Mouse (Mus musculus) A20 (cell line): ENCODE data around the gene Ccdc102a.
"Not testable (repeated sequence)": the region's sequence is repeated elsewhere in the genome, so short reads cannot be mapped to it uniquely, and the experiment has no call there.

Experiments used
- DNase-seq: peaks from one replicate; pipeline ENCODE4 v3.0.0-alpha.2; 2011; ENCODE audit warnings: low read depth, low spot score

Gene Ccdc102a

DNA sequence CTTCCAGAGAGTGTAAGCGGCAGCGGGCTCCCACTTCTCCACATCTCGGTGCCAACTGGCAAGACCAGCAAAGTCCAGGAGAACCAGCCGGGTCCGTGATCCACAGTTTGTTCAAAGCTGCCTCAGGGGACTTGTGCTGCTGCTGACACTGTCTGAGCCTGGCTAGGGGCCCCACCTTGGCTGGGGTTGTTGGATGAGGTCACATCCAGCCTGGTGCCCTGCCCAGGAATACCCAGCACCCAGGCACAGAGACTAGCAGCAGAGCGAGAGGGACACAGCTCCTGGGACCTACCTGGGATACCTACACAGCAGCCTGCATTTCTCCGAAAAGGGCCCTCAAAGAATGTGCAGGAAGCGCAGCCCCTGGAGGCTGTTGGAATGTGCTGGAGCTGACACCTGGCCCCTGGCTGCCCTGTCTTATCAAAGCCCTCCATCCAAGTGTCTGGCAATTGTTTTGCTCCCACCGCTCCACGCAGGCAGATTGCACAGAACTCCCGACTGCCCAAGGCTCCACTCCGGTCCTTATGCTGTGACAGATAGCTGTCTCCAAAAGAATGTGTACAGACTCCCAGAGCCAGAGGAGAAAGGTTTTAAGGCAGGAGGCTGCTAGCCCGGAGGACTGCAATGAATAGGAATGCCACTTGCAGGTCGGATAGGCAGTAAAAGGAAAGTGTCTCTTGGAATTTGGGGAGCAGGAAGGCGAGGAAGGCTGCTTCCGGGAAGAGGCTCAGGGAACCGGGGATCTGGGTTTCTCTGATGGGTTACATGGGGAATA is 42.6 kb downstream of the Ccdc102a start:
- no peak for DNase-seq

DNA sequence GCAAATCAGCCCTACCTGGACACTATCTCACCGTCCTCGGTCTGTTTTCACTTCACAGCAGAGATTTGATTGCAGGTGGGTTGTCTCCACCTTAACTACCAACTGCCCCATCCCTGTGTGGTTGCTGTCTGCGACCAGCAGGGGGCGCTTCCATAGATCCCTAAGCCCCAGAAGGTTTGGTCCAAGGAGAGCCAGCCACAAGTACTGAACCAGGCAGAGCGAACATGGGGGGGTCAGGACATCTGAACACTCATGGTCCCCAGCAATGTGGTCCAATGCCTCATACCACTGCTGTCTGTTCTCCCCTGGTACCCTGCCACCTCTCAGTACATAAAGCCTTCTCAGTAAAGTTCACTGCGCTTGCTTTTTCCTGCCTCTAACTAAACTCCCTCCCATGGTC is 43.5 kb downstream of the Ccdc102a start:
- peak; percentile 73 for DNase-seq

DNA sequence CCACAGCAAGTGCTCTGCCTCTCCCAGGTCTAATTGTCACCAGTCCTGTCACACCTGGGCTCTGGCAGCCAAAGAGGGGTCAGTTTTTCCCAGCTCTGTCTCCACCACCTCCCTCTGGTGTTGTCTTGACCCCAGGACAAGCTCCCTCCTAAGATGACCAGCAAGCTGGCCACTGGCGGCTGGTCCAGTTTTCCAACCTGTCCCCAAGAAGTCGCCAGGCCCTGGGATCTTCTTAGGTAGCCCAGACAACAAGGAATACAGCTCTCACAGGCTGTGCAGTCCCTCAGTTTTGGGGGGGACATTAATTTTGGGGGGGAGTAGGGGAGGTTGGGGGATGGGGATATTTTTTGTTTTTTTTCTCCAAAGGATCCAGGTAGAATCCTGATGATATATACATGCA is 45.3 kb downstream of the Ccdc102a start:
- no peak for DNase-seq

DNA sequence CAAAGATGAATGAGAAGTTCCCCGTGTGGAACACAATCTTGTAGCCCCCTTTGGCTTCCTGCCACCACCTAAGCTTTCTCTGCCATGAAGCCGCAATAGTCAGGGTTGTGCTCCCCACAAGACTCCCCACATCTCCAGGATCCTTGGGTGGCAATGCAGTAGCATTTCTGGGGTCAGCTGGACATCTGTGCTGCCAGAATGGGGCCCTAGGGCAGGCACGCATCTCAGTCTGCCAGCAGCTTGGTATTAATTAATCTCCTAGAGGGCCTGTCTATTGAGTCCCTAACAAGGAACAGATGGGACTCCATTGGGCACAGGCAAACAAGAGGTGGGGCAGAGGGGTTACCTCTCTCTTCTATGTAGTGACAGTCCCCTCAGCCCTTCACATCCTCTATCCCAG is 45.7 kb downstream of the Ccdc102a start:
- DNase-seq, result no peak

DNA sequence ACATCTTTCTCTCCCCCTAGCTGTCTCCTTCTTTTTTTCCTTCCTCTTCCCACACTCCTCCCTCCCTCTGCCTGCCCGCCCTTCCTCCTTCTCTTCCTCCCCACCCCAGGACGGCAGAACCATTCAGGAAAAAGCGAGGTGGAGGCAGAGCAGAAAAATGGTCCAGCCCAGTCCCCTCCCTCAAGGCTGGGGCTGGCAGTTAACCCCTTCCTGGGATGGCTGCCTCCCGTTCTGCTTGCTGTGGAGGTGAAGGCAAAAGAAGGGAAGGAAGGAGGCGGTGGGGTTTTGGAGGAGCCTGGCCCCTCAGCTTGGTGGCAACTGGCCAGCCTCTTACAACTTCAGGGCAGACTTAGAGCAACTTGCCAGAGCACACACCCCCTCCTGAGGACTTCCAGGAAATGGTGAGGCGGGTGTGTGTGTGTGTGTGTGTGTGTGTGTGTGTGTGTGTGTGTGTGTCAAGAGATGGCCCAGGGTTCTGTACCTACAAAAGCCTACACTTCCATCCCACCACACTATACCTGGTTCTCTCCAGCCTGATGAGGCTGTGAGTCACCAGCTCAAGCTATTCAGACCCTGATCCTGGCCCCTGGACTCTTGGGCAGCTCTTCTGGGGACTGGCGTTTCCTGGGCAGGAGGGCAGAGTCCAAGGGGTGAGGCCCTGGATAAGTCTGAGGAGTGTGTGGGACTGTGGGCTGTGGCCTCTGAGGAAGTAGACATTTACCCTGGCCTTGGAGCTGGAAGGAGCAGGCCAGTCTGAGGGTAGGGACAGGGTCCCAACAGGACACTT is 46.6 kb downstream of the Ccdc102a start:
- no peak for DNase-seq

DNA sequence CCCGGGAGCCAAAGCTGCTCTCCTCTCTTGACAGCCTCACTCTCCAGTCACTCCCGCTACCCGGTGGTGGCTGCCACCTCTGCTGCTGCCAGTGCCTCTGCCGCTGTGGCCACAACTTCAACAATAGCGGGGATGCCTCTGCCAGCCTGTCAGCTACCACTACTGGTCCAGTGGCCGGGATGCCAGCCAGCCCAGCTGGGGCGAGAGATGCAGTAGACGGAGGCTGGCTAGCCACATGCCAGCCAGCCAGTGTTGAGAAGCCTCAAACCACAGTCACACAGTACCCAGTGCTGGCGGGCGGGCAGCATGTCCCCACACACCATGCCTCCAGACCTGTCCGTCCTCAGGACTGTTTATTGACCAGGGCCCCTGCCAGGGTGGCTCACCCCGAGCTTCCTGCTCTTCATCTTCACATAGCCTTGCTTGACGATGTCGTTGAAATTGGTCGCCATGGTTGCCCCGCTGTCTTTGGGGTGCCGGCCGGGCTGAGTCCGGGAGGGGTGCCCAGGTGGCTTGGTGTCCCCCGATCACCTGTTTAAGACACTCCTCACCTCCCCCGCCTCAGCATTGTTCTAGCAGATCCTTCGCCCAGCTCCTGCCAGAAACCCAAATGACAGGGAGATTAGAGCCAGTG is 47.3 kb downstream of the Ccdc102a start:
- no peak for DNase-seq

DNA sequence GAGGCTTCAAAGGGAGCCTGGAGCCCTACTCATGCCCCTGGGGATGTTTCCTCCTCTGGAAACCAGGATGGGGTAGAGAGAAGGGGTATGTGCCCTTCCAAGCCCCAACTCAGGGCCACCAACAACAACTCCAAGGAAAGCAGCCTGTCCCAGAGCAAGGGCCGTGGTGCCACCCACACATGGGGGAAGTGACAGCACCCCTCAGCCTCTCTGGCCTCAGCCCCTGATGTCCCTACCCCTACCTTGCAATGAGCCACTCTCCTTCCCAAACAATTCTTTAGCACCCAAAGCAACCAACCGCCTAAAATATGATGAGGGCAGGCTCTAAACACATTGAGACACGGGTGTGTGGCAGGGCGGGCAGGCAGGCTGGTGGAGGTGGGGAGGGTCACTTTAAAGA is 47.9 kb downstream of the Ccdc102a start:
- no peak for DNase-seq

DNA sequence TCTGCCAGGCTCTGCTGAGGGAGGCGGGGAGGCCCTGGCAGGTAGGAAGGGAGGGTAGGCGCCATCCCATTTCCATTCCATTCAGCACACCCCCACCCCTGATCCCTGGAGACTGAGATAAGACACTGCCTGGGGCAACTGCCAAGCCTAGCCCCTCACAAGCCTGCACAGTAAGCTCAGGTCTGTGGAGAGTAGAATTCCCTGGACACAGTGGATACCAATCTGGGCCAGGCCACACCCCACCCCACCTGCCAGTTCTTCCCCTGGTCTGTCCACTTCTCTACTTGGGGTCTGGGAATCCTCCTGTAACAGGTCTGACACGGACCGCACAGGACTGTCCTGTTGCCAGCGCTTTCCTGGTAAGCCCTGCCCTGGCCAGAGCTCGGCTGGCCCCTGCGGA is 48.8 kb downstream of the Ccdc102a start:
- DNase-seq, result no peak

DNA sequence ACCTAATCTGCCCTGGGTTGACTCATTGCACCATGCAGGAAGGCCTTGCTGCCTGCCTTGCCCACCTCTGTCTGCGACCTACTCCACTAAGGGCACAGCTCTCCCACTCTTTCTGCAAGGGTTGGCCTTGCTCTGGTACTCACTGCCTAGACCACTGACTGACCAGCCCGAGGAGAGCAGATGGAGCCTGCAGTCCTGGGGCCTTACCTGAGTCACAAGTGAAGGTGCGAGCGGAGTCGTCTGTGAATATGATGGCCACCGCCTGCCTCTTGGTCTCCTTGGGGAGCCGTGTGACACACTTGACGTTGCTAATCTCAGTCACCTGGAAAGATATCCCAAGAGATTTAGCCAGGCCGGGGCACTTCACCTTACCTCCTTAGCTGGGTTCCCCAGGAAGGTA is 51.0 kb downstream of the Ccdc102a start:
- DNase-seq, result no peak

DNA sequence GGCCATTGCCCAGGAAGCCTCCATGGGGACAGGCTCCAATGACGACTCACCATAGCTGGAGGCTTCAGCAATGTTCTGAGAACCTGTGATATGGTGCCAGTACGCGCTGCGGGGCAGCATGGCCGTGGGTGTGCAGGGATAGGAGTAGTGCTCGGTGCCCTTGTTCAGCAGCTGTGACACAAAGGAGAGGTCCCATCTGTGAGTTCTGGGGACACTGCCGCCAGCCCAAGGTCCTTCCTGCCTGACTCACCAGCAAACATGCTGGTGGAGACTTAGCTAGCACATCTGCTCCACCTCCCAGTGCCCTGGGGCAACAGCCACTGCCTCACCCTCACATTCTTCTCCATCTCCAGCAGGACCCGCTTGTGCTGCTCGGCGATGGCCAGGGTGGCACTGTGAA is 52.6 kb downstream of the Ccdc102a start:
- DNase-seq, result no peak

DNA sequence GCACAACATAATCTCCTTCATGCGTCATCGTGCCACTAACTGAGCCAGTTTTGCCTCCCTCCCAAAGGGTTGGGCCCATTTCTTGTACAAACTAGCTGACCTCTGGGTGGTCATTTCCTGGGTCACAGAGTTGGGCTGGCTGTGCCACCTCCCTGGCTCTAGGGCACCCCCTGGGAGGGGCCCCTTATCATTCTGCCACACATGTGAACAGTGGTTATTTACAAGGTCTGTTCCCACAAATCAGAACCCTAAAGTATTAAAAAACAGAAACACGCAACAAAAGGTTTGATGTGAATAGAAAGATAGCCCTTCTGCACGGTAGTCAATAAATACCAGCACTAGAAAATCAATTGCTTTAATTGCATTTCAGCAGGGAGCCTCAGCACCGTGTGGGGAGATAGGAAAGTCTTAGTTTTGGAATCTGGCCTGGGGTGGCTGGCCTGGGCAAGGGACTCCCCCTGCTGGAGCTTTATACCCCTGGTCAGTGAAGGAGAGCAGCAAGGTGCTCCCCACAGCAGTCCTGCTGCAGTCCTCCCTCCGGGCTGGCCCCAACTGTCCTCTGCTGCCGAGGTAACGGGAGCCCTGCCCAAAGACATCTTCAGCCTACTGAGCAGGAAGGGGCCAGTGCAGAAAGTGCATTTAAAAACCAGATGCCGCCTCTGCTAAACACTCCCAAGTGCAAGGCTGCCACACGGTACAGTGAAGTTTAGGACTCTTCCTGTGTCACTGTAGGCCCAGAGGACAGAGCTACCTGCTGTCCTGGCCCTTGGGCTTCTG is 53.8 kb downstream of the Ccdc102a start:
- DNase-seq, result no peak

DNA sequence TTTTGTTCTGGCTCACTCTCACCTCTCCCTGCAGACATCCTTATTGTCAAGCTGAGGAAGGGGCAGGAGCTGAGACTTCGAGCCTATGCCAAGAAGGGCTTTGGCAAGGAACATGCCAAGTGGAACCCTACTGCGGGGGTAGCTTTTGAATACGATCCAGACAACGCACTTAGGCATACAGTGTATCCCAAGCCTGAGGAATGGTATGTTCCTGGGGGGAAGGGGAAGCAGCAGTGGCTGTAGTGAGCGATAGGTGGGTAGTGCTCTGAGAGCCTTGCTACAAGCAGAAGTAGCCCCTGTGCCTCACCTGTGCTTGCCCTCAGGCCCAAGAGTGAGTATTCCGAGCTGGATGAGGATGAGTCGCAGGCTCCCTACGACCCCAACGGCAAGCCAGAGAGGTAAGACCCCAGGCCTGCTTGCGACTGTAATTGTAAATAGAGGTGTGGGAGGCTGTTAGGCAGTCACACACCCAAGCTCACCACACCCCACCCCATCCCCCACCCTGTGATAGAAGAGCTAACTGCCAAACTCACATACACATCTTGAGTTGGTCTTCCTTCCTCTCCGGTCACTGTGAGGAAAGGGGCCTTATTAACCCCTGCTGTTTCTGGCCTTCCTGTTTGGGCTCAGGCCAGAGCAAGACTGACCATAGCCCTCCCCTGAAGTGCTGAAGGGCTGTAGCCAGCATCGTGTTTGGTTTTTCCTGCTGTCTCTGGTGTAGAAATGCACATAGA is 55.2 kb downstream of the Ccdc102a start:
- no peak for DNase-seq

DNA sequence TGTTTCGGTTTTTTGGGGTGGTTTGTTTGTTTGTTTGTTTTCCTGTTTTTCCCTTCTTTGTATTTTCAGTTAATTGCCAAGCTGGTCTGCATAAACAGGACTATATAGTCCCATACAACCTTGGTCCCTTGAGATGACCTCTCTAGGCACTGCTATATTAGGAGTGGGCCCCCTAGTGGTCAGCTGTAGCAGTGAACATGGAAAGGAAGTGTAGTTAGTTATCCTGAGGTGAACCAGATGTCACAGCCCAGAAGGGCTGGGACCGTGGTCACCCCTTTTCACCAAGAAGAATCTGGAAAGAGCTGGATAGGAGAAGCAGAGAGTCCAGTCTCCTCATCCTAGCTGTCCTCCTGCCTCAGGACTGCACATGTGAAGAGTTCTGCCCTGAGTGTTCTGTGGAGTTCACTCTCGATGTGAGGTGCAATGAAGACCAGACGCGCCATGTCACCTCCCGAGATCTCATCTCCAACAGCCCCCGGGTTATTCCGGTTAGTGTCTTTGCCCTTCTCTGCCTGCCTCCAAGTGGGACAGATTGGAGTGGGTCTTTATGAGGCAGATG is 56.5 kb downstream of the Ccdc102a start:
- DNase-seq, result peak; percentile 73

DNA sequence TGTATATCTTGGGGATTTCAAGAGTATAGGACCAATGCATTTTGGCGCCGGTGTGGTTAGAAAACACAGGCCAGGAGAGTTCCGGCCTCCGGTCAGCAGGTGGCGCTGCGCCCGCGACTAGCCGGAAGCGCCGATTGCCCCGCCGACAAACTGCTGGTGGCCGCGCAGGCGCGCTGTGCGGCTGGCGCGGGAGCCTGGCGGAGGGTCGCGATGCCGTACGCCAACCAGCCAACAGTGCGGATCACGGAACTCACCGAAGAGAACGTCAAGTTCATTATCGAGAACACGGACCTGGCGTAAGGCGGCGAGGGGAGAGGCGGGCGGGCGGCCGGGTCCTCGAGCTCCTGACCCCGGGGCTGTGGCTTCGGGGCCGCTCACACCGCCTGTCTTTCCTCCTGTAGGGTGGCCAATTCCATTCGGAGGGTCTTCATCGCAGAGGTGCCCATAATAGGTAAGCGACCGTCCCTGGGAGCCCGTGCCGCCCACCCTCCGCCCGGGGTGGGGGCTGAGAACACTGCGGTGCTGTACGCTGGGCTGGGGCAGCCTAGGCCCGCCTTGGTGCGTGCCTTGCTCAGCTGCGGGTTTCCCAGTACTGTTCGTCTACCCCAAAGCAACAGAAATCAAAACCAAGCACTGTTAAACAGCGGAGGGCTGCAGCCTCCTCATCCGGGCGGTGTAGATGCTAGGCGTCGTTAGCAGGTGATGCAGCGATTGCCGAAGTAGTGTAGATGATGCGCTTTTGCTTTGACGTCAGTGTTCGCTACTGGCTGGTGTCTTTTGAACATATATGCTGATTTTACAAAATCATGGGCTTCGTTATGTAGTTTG is 60.3 kb downstream of the Ccdc102a start, which contains the start of gene Polr2c:
TSS of gene Polr2c (plus strand) at position 105 of the 828 bp plus-strand sequence.
- peak; percentile 89 for DNase-seq

DNA sequence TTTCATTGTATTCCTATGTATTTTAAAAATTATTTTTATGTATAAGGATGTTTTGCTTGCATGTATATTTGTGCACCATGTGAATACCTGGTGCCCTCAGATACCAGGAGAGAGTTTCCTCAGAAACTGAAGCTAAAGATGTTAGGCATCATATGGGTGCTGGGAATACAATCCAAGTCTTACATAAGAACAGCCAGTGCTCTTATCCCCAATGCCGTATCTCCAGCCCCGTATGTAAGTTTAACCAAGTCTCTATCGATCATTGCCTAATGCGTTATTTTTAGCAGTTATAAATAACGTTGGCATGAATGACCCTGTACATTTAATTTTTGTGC is 60.9 kb downstream of the Ccdc102a start:
- no peak for DNase-seq

DNA sequence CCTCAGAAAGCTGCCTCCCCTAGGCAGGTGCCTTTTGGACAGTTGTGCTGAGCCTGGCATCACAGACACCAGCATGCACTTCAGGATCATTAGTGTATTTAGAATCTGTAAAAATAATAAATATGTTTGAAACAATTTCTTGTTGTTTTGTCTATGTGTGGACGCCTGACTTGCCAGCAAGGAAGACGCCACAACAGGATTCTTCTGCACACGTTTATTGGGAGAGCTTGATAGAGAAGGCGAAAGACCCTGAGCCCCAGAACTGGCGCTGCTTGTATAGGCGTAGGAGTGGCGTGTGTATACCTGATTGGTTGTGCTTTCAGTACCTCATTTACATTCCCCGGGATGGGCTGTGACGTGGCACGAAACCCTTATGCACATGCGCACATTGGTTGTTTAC is 63.1 kb downstream of the Ccdc102a start:
- DNase-seq, result not testable (repeated sequence)
